Mouse (Mus musculus) heart, postnatal 10 days (tissue): Measurements from ENCODE around the gene Hmgn3. TPM values are rescaled to one million over a fixed set of nuclear protein-coding genes. Genes with fewer than 3 reads are reported as not detected.

Experiments used
- DNase-seq, 2 experiments: peaks; one replicate each; pipeline ENCODE4 v3.0.0; 2021
- intact Hi-C: fragments of 180-260 bp; cut with DNase I; formaldehyde crosslinking; loops from one replicate; pipeline ENCODE4 v1.15.1; 2025
- total RNA-seq, 2 experiments: library from RNA; stranded (reverse); gene quantifications; 2 replicates each; pipeline ENCODE4 v1.2.3; 2021

Hmgn3 gene
- total RNA-seq, 2 experiments from 2014 or later: 33.1 to 38.2 TPM

GRCm38 (mm10) chr9:83101691-83102090 lies 44.8 kb downstream of the Hmgn3 start:
- no peak for DNase-seq
- intact Hi-C loops: no loop called here

GRCm38 (mm10) chr9:83100786-83101185 lies 45.7 kb downstream of the Hmgn3 start:
- intact Hi-C loops: no loop called here
- no peak for DNase-seq

GRCm38 (mm10) chr9:83098652-83099307 lies 47.7 kb downstream of the Hmgn3 start:
- intact Hi-C loops: no loop called here
- DNase-seq: no peak

GRCm38 (mm10) chr9:83097816-83098215 lies 48.7 kb downstream of the Hmgn3 start:
- intact Hi-C loops: no loop called here
- DNase-seq: peak; percentile 53 to 69

GRCm38 (mm10) chr9:83094649-83095336 lies 51.7 kb downstream of the Hmgn3 start:
- intact Hi-C loops: no loop called here
- no peak for DNase-seq

GRCm38 (mm10) chr9:83083790-83084469 lies 62.6 kb downstream of the Hmgn3 start:
- intact Hi-C loops: no loop called here
- DNase-seq: no peak

GRCm38 (mm10) chr9:83083091-83083490 lies 63.4 kb downstream of the Hmgn3 start:
- no peak for DNase-seq
- intact Hi-C loops: no loop called here

GRCm38 (mm10) chr9:83082296-83082695 lies 64.2 kb downstream of the Hmgn3 start:
- DNase-seq: no peak
- intact Hi-C loops: no loop called here

- DNase-seq: no peak
- intact Hi-C loops: no loop called here
Observed at GRCm38 (mm10) chr9:83079724-83080123, 66.8 kb downstream of the Hmgn3 start.

GRCm38 (mm10) chr9:83068246-83068645 lies 78.2 kb downstream of the Hmgn3 start:
- DNase-seq: peak in 1 of 2 experiments; percentile 3
- intact Hi-C loops: no loop called here

- intact Hi-C loops: no loop called here
- no peak for DNase-seq
Observed at GRCm38 (mm10) chr9:83061289-83061688, 85.2 kb downstream of the Hmgn3 start.

Other genes starting within 250 kb of the Hmgn3 start
- 10 to 100 TPM; 35.2 to 41.7 TPM for gene Phip, start 171.2 kb downstream of the Hmgn3 start, total RNA-seq